Mouse (Mus musculus) neural tube, embryonic 13.5 days (tissue): ENCODE results near the gene Inha. TPM values are rescaled to one million over a fixed set of nuclear protein-coding genes. Genes with fewer than 3 reads are reported as not detected.

Source experiments
- ATAC-seq: fragments of 200-750 bp; cut with Nextera tagmentation; 2 replicates; pipeline ENCODE4 v1.8.0; 2017; ENCODE audit warnings: low read depth, mild to moderate bottlenecking, moderate TSS enrichment, moderate library complexity
- H3K27ac ChIP-seq: fragments of 300-500 bp; sonication (generic); replicated peaks from 2 replicates; pipeline ENCODE4 v1.5.1; 2015; ENCODE audit warnings: moderate library complexity, mild to moderate bottlenecking, inconsistent platforms
- H3K27me3 ChIP-seq: fragments of 300-500 bp; sonication (generic); 2 replicates; pipeline ENCODE4 v1.6.1; 2015; ENCODE audit warnings: mild to moderate bottlenecking, inconsistent platforms
- H3K36me3 ChIP-seq: fragments of 300-500 bp; sonication (generic); 2 replicates; pipeline ENCODE4 v1.6.1; 2015; ENCODE audit warnings: mild to moderate bottlenecking, inconsistent platforms
- H3K4me1 ChIP-seq: fragments of 300-500 bp; sonication (generic); replicated peaks from 2 replicates; pipeline ENCODE4 v1.6.1; 2015; ENCODE audit warnings: inconsistent platforms
- H3K4me2 ChIP-seq: fragments of 300-500 bp; sonication (generic); 2 replicates; pipeline ENCODE4 v1.6.1; 2015; ENCODE audit warnings: inconsistent platforms, mild to moderate bottlenecking, moderate library complexity
- H3K4me3 ChIP-seq: fragments of 300-500 bp; sonication (generic); 2 replicates; pipeline ENCODE4 v1.5.1; 2015; ENCODE audit warnings: mild to moderate bottlenecking, inconsistent platforms
- H3K9ac ChIP-seq: fragments of 300-500 bp; sonication (generic); 2 replicates; pipeline ENCODE4 v1.6.1; 2015; ENCODE audit warnings: moderate library complexity, mild to moderate bottlenecking, inconsistent platforms
- H3K9me3 ChIP-seq: fragments of 300-500 bp; sonication (generic); 2 replicates; pipeline ENCODE4 v1.6.1; 2016; ENCODE audit warnings: inconsistent platforms
- WGBS: fragments of 180-500 bp; shearing (Covaris S2); methylation state at CpG from one replicate; pipeline ENCODE4 v1.1.7; 2015; 5-methylcytosine and 5-hydroxymethylcytosine counted together
- polyA plus RNA-seq: library from polyadenylated mRNA; unstranded; fragments of >200 nt; fragmentation: Nextera tagmentation; extraction: Ambion mirVana; gene quantifications from 2 replicates; pipeline ENCODE4 v1.2.1, GENCODE M21; 2015

The Inha gene
- polyA plus RNA-seq, 1 experiment from 2014 or later, result 13.3 TPM

- Histone ChIP-seq H3K9ac (no peak overlapping the region), H3K4me2 (no peak overlapping the region), H3K4me3 (no peak overlapping the region), H3K4me1 (peaks cover 14% of the 10 kb centered on the region), H3K9me3 (no peaks in the 10 kb centered on the region), H3K27me3 (peaks cover 51% of the 10 kb centered on the region), H3K27ac (no peak overlapping the region), H3K36me3 (peaks cover 32% of the 10 kb centered on the region)
- no peak for ATAC-seq
- WGBS, result 44% methylated on average over 24 of the region's 24 CpGs
These were observed 14.2 kb upstream of the Inha start for GRCm38 (mm10) chr1:75492579-75493170.

GRCm38 (mm10) chr1:75494878-75495548 lies 11.9 kb upstream of the Inha start:
- Histone ChIP-seq H3K27ac (no peak overlapping the region), H3K4me3 (no peak overlapping the region), H3K9ac (no peak overlapping the region), H3K4me1 (peaks cover 6% of the 10 kb centered on the region; the same call in 1 of the 2 replicates), H3K36me3 (peaks cover 43% of the 10 kb centered on the region), H3K27me3 (peaks cover 30% of the 10 kb centered on the region), H3K4me2 (no peak overlapping the region), H3K9me3 (no peaks in the 10 kb centered on the region)
- 32% methylated on average over 12 of the region's 12 CpGs for WGBS
- ATAC-seq, result peak; percentile 17; the same call in 1 of the 2 replicates

- WGBS, result 90% methylated on average over 4 of the region's 4 CpGs
These were observed 8.0 kb upstream of the Inha start for GRCm38 (mm10) chr1:75498897-75499296.

GRCm38 (mm10) chr1:75499441-75499840 lies 7.4 kb upstream of the Inha start:
- no peak overlapping the region for H3K4me3 ChIP-seq
- peaks cover 11% of the 10 kb centered on the region for H3K27me3 ChIP-seq
- H3K36me3 ChIP-seq, result peaks cover 57% of the 10 kb centered on the region
- H3K27ac ChIP-seq, result no peak overlapping the region
- WGBS, result 80% methylated on average over 7 of the region's 7 CpGs
- H3K4me2 ChIP-seq, result no peak overlapping the region
- no peak for ATAC-seq
- no peak overlapping the region for H3K9ac ChIP-seq
- H3K4me1 ChIP-seq, result peaks cover 9% of the 10 kb centered on the region
- H3K9me3 ChIP-seq, result no peaks in the 10 kb centered on the region

More at GRCm38 (mm10) chr1:75498897-75499296, 8.0 kb upstream of the Inha start:
- Histone ChIP-seq H3K4me1 (peaks cover 6% of the 10 kb centered on the region; the same call in 1 of the 2 replicates), H3K27me3 (peaks cover 7% of the 10 kb centered on the region), H3K4me2 (no peak overlapping the region), H3K4me3 (no peak overlapping the region), H3K36me3 (peaks cover 57% of the 10 kb centered on the region), H3K9me3 (no peaks in the 10 kb centered on the region), H3K27ac (no peak overlapping the region), H3K9ac (no peak overlapping the region)
- ATAC-seq, result no peak

- Histone ChIP-seq H3K9me3 (no peaks in the 10 kb centered on the region), H3K27ac (no peak overlapping the region), H3K4me1 (peaks cover 17% of the 10 kb centered on the region), H3K27me3 (peaks cover 13% of the 10 kb centered on the region), H3K36me3 (peaks cover 50% of the 10 kb centered on the region), H3K4me3 (no peak overlapping the region), H3K9ac (no peak overlapping the region), H3K4me2 (no peak overlapping the region)
- ATAC-seq, result no peak
- 96% methylated on average over 9 of the region's 9 CpGs for WGBS
These were observed 5.0 kb upstream of the Inha start for GRCm38 (mm10) chr1:75501905-75502304.

- Histone ChIP-seq H3K27ac (no peak overlapping the region), H3K9ac (no peak overlapping the region), H3K36me3 (peaks cover 43% of the 10 kb centered on the region), H3K4me1 (peaks cover 26% of the 10 kb centered on the region), H3K4me2 (no peak overlapping the region), H3K4me3 (no peak overlapping the region), H3K27me3 (peaks cover 16% of the 10 kb centered on the region), H3K9me3 (no peaks in the 10 kb centered on the region)
- ATAC-seq, result no peak
- 87% methylated on average over 25 of the region's 25 CpGs for WGBS
These were observed 3.8 kb upstream of the Inha start for GRCm38 (mm10) chr1:75502945-75503650.

GRCm38 (mm10) chr1:75503651-75503980 lies 3.3 kb upstream of the Inha start:
- H3K36me3 ChIP-seq, result peaks cover 37% of the 10 kb centered on the region
- H3K4me1 ChIP-seq, result peaks cover 26% of the 10 kb centered on the region
- no peak overlapping the region for H3K4me3 ChIP-seq
- WGBS, result 76% methylated on average over 23 of the region's 23 CpGs
- H3K27ac ChIP-seq, result no peak overlapping the region
- no peak for ATAC-seq
- no peak overlapping the region for H3K4me2 ChIP-seq
- no peak overlapping the region for H3K9ac ChIP-seq
- H3K9me3 ChIP-seq, result no peaks in the 10 kb centered on the region
- H3K27me3 ChIP-seq, result peaks cover 16% of the 10 kb centered on the region

- H3K4me3 ChIP-seq, result peak overlapping the region; percentile 72
- ATAC-seq, result no peak
These were observed 2.4 kb upstream of the Inha start for GRCm38 (mm10) chr1:75504256-75505045.

GRCm38 (mm10) chr1:75505159-75505955 lies 1.5 kb upstream of the Inha start:
- peaks cover 23% of the 10 kb centered on the region for H3K27me3 ChIP-seq
- peak overlapping the region; percentile 98 for H3K9ac ChIP-seq
- H3K4me1 ChIP-seq, result peaks cover 26% of the 10 kb centered on the region
- peak overlapping the region; percentile 84 for H3K4me2 ChIP-seq
- peaks cover 26% of the 10 kb centered on the region for H3K36me3 ChIP-seq
- peak overlapping the region; percentile 72 for H3K4me3 ChIP-seq
- WGBS, result under 1% methylated on average over 82 of the region's 84 CpGs
- no peaks in the 10 kb centered on the region for H3K9me3 ChIP-seq
- H3K27ac ChIP-seq, result peak overlapping the region; percentile 91
- peak; percentile 71 for ATAC-seq

More at GRCm38 (mm10) chr1:75504256-75505045, 2.4 kb upstream of the Inha start:
- WGBS, result 71% methylated on average over 9 of the region's 9 CpGs
- peaks cover 34% of the 10 kb centered on the region for H3K36me3 ChIP-seq
- H3K9ac ChIP-seq, result peak overlapping the region; percentile 98; the same call in 1 of the 2 replicates
- H3K4me1 ChIP-seq, result peaks cover 26% of the 10 kb centered on the region
- H3K4me2 ChIP-seq, result peak overlapping the region; percentile 84
- H3K27me3 ChIP-seq, result peaks cover 21% of the 10 kb centered on the region
- peak overlapping the region; percentile 91 for H3K27ac ChIP-seq
- H3K9me3 ChIP-seq, result no peaks in the 10 kb centered on the region

- Histone ChIP-seq H3K9ac (peak within 1 kb of the TSS; percentile 98), H3K4me1 (peaks cover 26% of the 10 kb centered on the region), H3K27ac (peak within 1 kb of the TSS; percentile 91), H3K9me3 (no peaks in the 10 kb centered on the region), H3K36me3 (peaks cover 18% of the 10 kb centered on the region), H3K4me3 (peak within 1 kb of the TSS; percentile 72), H3K27me3 (peaks cover 23% of the 10 kb centered on the region), H3K4me2 (peak within 1 kb of the TSS; percentile 84)
- 1% methylated on average over 65 of the region's 65 CpGs for WGBS
- peak; percentile 82 for ATAC-seq
These were observed 683 bp upstream of the Inha start, which contains the start of gene Obsl1 for GRCm38 (mm10) chr1:75505956-75506831. Obsl1 (minus strand) TSS chr1:75506452.
